In the genomic region with DNA sequence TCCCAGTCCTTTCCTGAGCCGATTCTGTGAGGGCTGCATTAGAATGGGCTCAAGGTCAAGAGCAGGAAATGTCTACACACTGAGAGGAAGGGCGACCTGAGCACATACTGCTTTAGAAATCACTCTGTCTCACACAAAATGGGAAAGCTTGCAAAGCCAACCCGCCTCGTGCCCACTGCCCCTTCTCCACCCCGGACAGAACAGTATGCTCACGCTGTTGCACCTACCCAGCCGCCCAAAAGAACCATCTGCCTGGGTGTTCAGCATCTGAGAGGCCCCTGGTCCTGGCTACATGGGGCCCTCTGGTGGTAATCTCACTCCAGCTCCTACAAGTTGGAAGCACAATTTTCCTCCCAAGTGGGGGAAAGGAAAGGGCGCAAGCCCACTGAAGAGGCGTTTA, we compare ENCODE assay signal across 9 mouse cellular contexts. TPM values are rescaled to one million over a fixed set of nuclear protein-coding genes. Genes with fewer than 3 reads are reported as not detected.
A peak's percentile ranks its signal among the peaks of the same experiment; 100 is the strongest.
DNase-seq lines count a peak whose midpoint lies in the region; ATAC-seq and TF ChIP-seq lines count a peak whose summit lies in the region.
"Had no signal": no experiment of that assay in that cellular context is flagged by ENCODE, and none has a peak within 500 bp of the region (broad histone marks: within the 10 kb centered on the region; RNA-seq: fewer than 3 reads in every experiment).

No protein-coding gene starts in this region.

- H3K9ac ChIP-seq in intestine, postnatal 0 days (ENCODE audit: low read depth, low read length) = no peak overlapping the region
- no peak overlapping the region for H3K9ac ChIP-seq in intestine, embryonic 15.5 days
- H3K9ac ChIP-seq in midbrain, postnatal 0 days (replicated peaks; ENCODE audit: low read length, poor library complexity, severe bottlenecking) = no peak overlapping the region

- H3K27me3 ChIP-seq in intestine, postnatal 0 days (replicated peaks; ENCODE audit: control insufficient read depth, insufficient read depth, low read length) = no peaks in the 10 kb centered on the region
- H3K27me3 ChIP-seq in intestine, embryonic 15.5 days (replicated peaks) = no peaks in the 10 kb centered on the region
- H3K27me3 ChIP-seq in midbrain, postnatal 0 days (ENCODE audit: insufficient read depth, low read length) = no peaks in the 10 kb centered on the region

- no peak overlapping the region for H3K27ac ChIP-seq in intestine, postnatal 0 days (ENCODE audit: low read depth, low read length)
- no peak overlapping the region for H3K27ac ChIP-seq in intestine, embryonic 15.5 days
- no peak overlapping the region for H3K27ac ChIP-seq in midbrain, postnatal 0 days (ENCODE audit: low read depth, low read length)

- H3K4me2 ChIP-seq in intestine, postnatal 0 days (replicated peaks; ENCODE audit: low read depth) = no peak overlapping the region
- H3K4me2 ChIP-seq in intestine, embryonic 15.5 days (replicated peaks) = no peak overlapping the region
- H3K4me2 ChIP-seq in midbrain, postnatal 0 days (ENCODE audit: low read depth, low read length, poor library complexity, severe bottlenecking) = no peak overlapping the region

- peak; percentile 45 for DNase-seq in cerebellum, adult 9-11 months
- DNase-seq in frontal cortex, postnatal 10 days (ENCODE audit: low spot score in 2 of 2) = peak; percentile 45 to 55
- peak; percentile 68 to 78 for DNase-seq in layer of hippocampus, postnatal 10 days (ENCODE audit: low spot score in 2 of 2)
- DNase-seq in midbrain, postnatal 0 days (ENCODE audit: low spot score) = peak; percentile 72
- DNase-seq in spleen, postnatal 36 days (ENCODE audit: low spot score in 2 of 2) = no peak

- no peaks in the 10 kb centered on the region for H3K4me1 ChIP-seq in intestine, postnatal 0 days (replicated peaks; ENCODE audit: control insufficient read depth, insufficient read depth, low read length)
- no peaks in the 10 kb centered on the region for H3K4me1 ChIP-seq in intestine, embryonic 15.5 days (replicated peaks)
- no peaks in the 10 kb centered on the region for H3K4me1 ChIP-seq in midbrain, postnatal 0 days (ENCODE audit: insufficient read depth, low read length)

- H3K4me3 ChIP-seq in intestine, postnatal 0 days (ENCODE audit: low read depth, low read length) = no peak overlapping the region
- no peak overlapping the region for H3K4me3 ChIP-seq in intestine, embryonic 15.5 days (replicated peaks)
- H3K4me3 ChIP-seq in midbrain, postnatal 0 days (ENCODE audit: low read depth, low read length) = no peak overlapping the region

- peak; percentile 46 for TF ChIP-seq CTCF in intestine, postnatal 0 days (IDR thresholded peaks at IDR 0.05; ENCODE audit: low read depth)
- peak; percentile 78 for TF ChIP-seq CTCF in midbrain, postnatal 0 days (IDR thresholded peaks at IDR 0.05)

- no peaks in the 10 kb centered on the region for H3K36me3 ChIP-seq in intestine, postnatal 0 days (ENCODE audit: control insufficient read depth, insufficient read depth)
- no peaks in the 10 kb centered on the region for H3K36me3 ChIP-seq in intestine, embryonic 15.5 days
- peaks cover 35% of the 10 kb centered on the region for H3K36me3 ChIP-seq in midbrain, postnatal 0 days (ENCODE audit: insufficient read depth, low read length)

- ATAC-seq in intestine, postnatal 0 days = no peak
- ATAC-seq in intestine, embryonic 15.5 days = no peak
- ATAC-seq in midbrain, postnatal 0 days (ENCODE audit: low FRiP score) = no peak
- ATAC-seq in inflammation-experienced regulatory T-cells, adult 6 months = no peak

- 30% methylated on average over 9 of the region's 9 CpGs for WGBS in intestine, postnatal 0 days
- 33% methylated on average over 9 of the region's 9 CpGs for WGBS in intestine, embryonic 15.5 days
- 29% methylated on average over 9 of the region's 9 CpGs for WGBS in midbrain, postnatal 0 days

- H3K9me3 ChIP-seq in intestine, postnatal 0 days (ENCODE audit: control insufficient read depth) = no peaks in the 10 kb centered on the region
- no peaks in the 10 kb centered on the region for H3K9me3 ChIP-seq in intestine, embryonic 15.5 days
- H3K9me3 ChIP-seq in midbrain, postnatal 0 days (ENCODE audit: low read length) = no peaks in the 10 kb centered on the region

RNA-seq across cellular contexts. Expression of gene B3gat1, which starts 26.6 kb away (rescaled TPM):
- polyA plus RNA-seq in intestine, postnatal 0 days (2015; fragmentation: Nextera tagmentation; extraction: Ambion mirVana) = 0.05 and 0.09 TPM in 2 replicates
- 0.21 and 0.32 TPM in 2 replicates for polyA plus RNA-seq in intestine, embryonic 15.5 days (2015; fragmentation: Nextera tagmentation; extraction: Ambion mirVana)
- 100 to 1,000 TPM; 256 to 266 TPM for total RNA-seq in layer of hippocampus, postnatal 10 days (2021)
- total RNA-seq in midbrain, postnatal 0 days (2014; rRNA removed) = 195 and 197 TPM in 2 replicates
- 39.2 and 40.9 TPM in 2 replicates for polyA plus RNA-seq in midbrain, postnatal 0 days (2015; fragmentation: Nextera tagmentation; extraction: Ambion mirVana)
- polyA plus RNA-seq in inflammation-experienced regulatory T-cells, adult 6 months (2017; shearing (Covaris generic)) = not detected
- total RNA-seq: heart, adult 18-20 months had no signal

RNA-seq across cellular contexts. Expression of gene Glb1l2, which starts 46.2 kb away (rescaled TPM):
- polyA plus RNA-seq in intestine, postnatal 0 days (2015; fragmentation: Nextera tagmentation; extraction: Ambion mirVana) = 0.34 and 0.50 TPM in 2 replicates
- 1.3 and 1.9 TPM in 2 replicates for polyA plus RNA-seq in intestine, embryonic 15.5 days (2015; fragmentation: Nextera tagmentation; extraction: Ambion mirVana)
- 1 to 10 TPM; 1.0 to 1.3 TPM for total RNA-seq in layer of hippocampus, postnatal 10 days (2021)
- 2.8 TPM in 2 replicates for total RNA-seq in midbrain, postnatal 0 days (2014; rRNA removed)
- 2.2 and 2.6 TPM in 2 replicates for polyA plus RNA-seq in midbrain, postnatal 0 days (2015; fragmentation: Nextera tagmentation; extraction: Ambion mirVana)
- not detected for polyA plus RNA-seq in inflammation-experienced regulatory T-cells, adult 6 months (2017; shearing (Covaris generic))

Comparison
In these comparisons a context has a peak if more than half of its experiments do, and no peak if none do; other contexts are left out.
1. DNase-seq: peak in cerebellum, adult 9-11 months (single experiment), frontal cortex, postnatal 10 days (2 of 2), layer of hippocampus, postnatal 10 days (2 of 2) and midbrain, postnatal 0 days (single experiment); none in spleen, postnatal 36 days (0 of 2).
2. RNA of gene B3gat1, which starts 26.6 kb away (polyA plus RNA-seq): 39.2 to 40.9 TPM in midbrain, postnatal 0 days; 0.21 to 0.32 TPM in intestine, embryonic 15.5 days, 0.05 to 0.09 TPM in intestine, postnatal 0 days and not detected in inflammation-experienced regulatory T-cells, adult 6 months; every median in the first group is over 10 times any median in the second.